Mouse (Mus musculus) lung, embryonic 16.5 days (tissue): Measurements from ENCODE around the gene Rex1bd. TPM values are rescaled to one million over a fixed set of nuclear protein-coding genes. Genes with fewer than 3 reads are reported as not detected.
A peak's percentile ranks its signal among the peaks of the same experiment; 100 is the strongest.

Experiments used
- ATAC-seq: fragments of 200-750 bp; cut with Nextera tagmentation; 2 replicates; pipeline ENCODE4 v1.8.0; 2017; ENCODE audit warnings: low read depth, mild to moderate bottlenecking, moderate library complexity
- H3K27ac ChIP-seq: fragments of 300-500 bp; sonication (generic); 2 replicates; pipeline ENCODE4 v1.5.1; 2014; ENCODE audit warnings: mild to moderate bottlenecking, control low read depth, low read length
- H3K27me3 ChIP-seq: fragments of 300-500 bp; sonication (generic); 2 replicates; pipeline ENCODE4 v1.6.1; 2014; ENCODE audit warnings: low read depth, low read length, mixed read lengths; ENCODE audit not compliant: control insufficient read depth, insufficient read depth
- H3K36me3 ChIP-seq: fragments of 300-500 bp; sonication (generic); 2 replicates; pipeline ENCODE4 v1.6.1; 2014; ENCODE audit warnings: low read length; ENCODE audit not compliant: control insufficient read depth, insufficient read depth
- H3K4me1 ChIP-seq: fragments of 300-500 bp; sonication (generic); replicated peaks from 2 replicates; pipeline ENCODE4 v1.6.1; 2014; ENCODE audit warnings: low read length, mixed read lengths; ENCODE audit not compliant: control insufficient read depth, insufficient read depth
- H3K4me2 ChIP-seq: fragments of 300-500 bp; sonication (generic); 2 replicates; pipeline ENCODE4 v1.6.1; 2014; ENCODE audit warnings: low read depth, low read length, control low read depth
- H3K4me3 ChIP-seq: fragments of 300-500 bp; sonication (generic); 2 replicates; pipeline ENCODE4 v1.5.1; 2014; ENCODE audit warnings: mild to moderate bottlenecking, low read length, control low read depth
- H3K9ac ChIP-seq: fragments of 300-500 bp; sonication (generic); 2 replicates; pipeline ENCODE4 v1.6.1; 2014; ENCODE audit warnings: low read length, control low read depth
- H3K9me3 ChIP-seq: fragments of 300-500 bp; sonication (generic); 2 replicates; pipeline ENCODE4 v1.6.1; 2016; ENCODE audit warnings: low read length; ENCODE audit not compliant: control insufficient read depth
- WGBS: fragments of 180-500 bp; shearing (Covaris S2); extraction: QIAGEN DNeasy Blood & Tissue Kit; methylation state at CpG from one replicate; pipeline ENCODE4 v1.1.7; 2014; 5-methylcytosine and 5-hydroxymethylcytosine counted together
- polyA plus RNA-seq: library from polyadenylated mRNA; unstranded; fragments of >200 nt; fragmentation: Nextera tagmentation; extraction: Ambion mirVana; gene quantifications from 2 replicates; pipeline ENCODE4 v1.2.1, GENCODE M21; 2015

Gene Rex1bd
- polyA plus RNA-seq, 1 experiment from 2014 or later: 125 TPM

- Histone ChIP-seq H3K27ac (no peak overlapping the region), H3K9me3 (no peaks in the 10 kb centered on the region), H3K4me3 (no peak overlapping the region), H3K4me1 (0 out of 2 replicates have a peak, but pooled peaks cover 2% of the 10 kb centered on the region), H3K27me3 (no peaks in the 10 kb centered on the region), H3K4me2 (no peak overlapping the region), H3K36me3 (peaks cover 42% of the 10 kb centered on the region), H3K9ac (no peak overlapping the region)
- ATAC-seq: no peak
- WGBS: 89% methylated on average over 12 of the region's 12 CpGs
These were observed 27.7 kb upstream of the Rex1bd start for GRCm38 (mm10) chr8:70534281-70534680.

- no peak overlapping the region for H3K9ac ChIP-seq
- H3K4me2 ChIP-seq: no peak overlapping the region
- no peak for ATAC-seq
- H3K4me3 ChIP-seq: no peak overlapping the region
- no peak overlapping the region for H3K27ac ChIP-seq
- H3K36me3 ChIP-seq: peaks cover 33% of the 10 kb centered on the region
- H3K27me3 ChIP-seq: no peaks in the 10 kb centered on the region
- peaks cover 13% of the 10 kb centered on the region for H3K4me1 ChIP-seq
- no peaks in the 10 kb centered on the region for H3K9me3 ChIP-seq
- WGBS: 94% methylated on average over 2 of the region's 2 CpGs
These were observed 23.8 kb upstream of the Rex1bd start for GRCm38 (mm10) chr8:70530314-70530713.

GRCm38 (mm10) chr8:70529741-70530161 lies 23.2 kb upstream of the Rex1bd start:
- WGBS: 92% methylated on average over 3 of the region's 3 CpGs
- Histone ChIP-seq H3K4me1 (peaks cover 13% of the 10 kb centered on the region), H3K4me2 (no peak overlapping the region), H3K9ac (no peak overlapping the region), H3K36me3 (peaks cover 30% of the 10 kb centered on the region), H3K4me3 (no peak overlapping the region), H3K27ac (no peak overlapping the region), H3K27me3 (no peaks in the 10 kb centered on the region), H3K9me3 (no peaks in the 10 kb centered on the region)
- ATAC-seq: no peak

DNA sequence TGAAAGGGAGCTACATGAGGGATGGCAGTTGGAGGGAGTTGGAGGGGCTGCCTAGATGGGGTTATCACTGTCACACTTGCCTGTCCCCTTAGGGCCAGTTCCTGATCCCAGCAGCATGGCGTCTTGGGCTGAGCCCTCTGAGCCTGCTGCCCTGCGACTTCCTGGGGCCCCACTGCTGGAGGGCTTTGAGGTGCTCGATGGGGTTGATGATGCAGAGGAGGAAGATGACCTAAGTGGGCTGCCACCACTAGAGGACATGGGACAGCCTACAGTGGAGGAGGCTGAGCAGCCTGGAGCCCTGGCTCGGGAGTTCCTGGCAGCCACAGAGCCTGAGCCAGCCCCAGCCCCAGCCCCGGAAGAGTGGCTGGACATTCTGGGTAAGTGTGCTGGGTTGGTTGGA lies 22.7 kb upstream of the Rex1bd start:
- H3K4me1 ChIP-seq: peaks cover 13% of the 10 kb centered on the region
- H3K27ac ChIP-seq: no peak overlapping the region
- H3K4me3 ChIP-seq: no peak overlapping the region
- H3K4me2 ChIP-seq: no peak overlapping the region
- no peak overlapping the region for H3K9ac ChIP-seq
- H3K9me3 ChIP-seq: no peaks in the 10 kb centered on the region
- no peak for ATAC-seq
- peaks cover 28% of the 10 kb centered on the region for H3K36me3 ChIP-seq
- no peaks in the 10 kb centered on the region for H3K27me3 ChIP-seq
- WGBS: 67% methylated on average over 5 of the region's 5 CpGs

DNA sequence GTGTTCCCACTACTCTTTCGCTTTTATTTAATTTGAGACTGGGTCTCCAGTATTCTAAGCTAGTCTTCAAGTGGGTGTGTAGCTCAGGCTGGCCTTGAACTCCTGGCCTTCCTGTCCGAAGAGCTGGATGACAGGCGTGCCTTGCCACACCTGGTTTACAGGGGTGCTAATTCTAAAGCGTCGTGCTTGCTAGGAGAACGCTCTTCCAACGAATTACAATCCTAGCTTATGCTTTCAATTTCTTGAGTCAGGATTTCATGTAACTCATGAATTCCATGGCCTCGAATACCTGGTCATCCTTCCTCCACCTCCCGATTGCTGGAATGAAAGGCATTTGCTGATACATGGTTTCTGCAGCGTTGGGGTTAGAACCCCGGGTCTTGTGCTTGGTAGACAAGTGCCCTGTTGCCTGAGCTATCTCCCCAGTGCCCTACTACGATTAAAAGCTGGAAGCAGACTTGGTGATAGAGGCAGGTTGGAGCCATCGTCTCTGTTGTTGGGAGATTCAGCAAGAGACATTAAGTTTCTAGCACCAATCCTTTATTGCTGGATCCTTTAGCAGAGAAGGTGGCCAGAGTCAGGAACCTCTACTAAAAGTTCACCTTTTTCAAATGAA lies 21.7 kb upstream of the Rex1bd start:
- peaks cover 13% of the 10 kb centered on the region for H3K4me1 ChIP-seq
- no peaks in the 10 kb centered on the region for H3K27me3 ChIP-seq
- peak overlapping the region; percentile 97 for H3K9ac ChIP-seq
- 21% methylated on average over 13 of the region's 13 CpGs for WGBS
- no peaks in the 10 kb centered on the region for H3K9me3 ChIP-seq
- H3K4me3 ChIP-seq: peak overlapping the region; percentile 93
- peak overlapping the region; percentile 89 for H3K4me2 ChIP-seq
- peak overlapping the region; percentile 74 for H3K27ac ChIP-seq
- peaks cover 26% of the 10 kb centered on the region for H3K36me3 ChIP-seq
- no peak for ATAC-seq

GRCm38 (mm10) chr8:70527512-70528181 lies 21.1 kb upstream of the Rex1bd start, which contains the start of the genes Fkbp8 and Kxd1:
Fkbp8 (plus strand) TSS chr8:70527724.
Kxd1 (minus strand) TSS chr8:70527956.
- Histone ChIP-seq H3K4me2 (peak within 1 kb of the TSS; percentile 89), H3K4me1 (peaks cover 13% of the 10 kb centered on the region)
- ATAC-seq: peak; percentile 93

DNA sequence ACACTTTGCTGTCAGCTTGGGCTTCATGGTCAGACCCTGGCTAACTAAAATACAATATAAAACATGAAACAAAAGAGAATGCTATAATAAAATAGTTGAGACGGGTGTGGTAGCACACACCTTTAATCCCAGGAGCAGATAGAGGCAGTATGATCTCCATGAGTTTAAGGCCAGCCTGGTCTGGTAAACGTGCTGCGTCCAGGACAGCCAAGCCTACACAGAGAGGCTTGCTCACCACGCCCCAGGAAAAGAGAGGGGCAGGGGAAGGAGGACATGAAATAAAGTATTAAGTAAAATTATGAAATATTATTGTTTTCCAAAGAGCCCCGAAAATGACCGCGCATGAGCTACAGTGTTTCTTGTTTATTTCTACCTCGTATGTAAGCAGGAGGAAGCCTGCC lies 20.6 kb upstream of the Rex1bd start:
- Histone ChIP-seq H3K4me3 (peak overlapping the region; percentile 93), H3K27ac (peak overlapping the region; percentile 69), H3K4me1 (peaks cover 16% of the 10 kb centered on the region), H3K36me3 (peaks cover 20% of the 10 kb centered on the region), H3K9ac (peak overlapping the region; percentile 97), H3K4me2 (peak overlapping the region; percentile 58), H3K9me3 (no peaks in the 10 kb centered on the region), H3K27me3 (no peaks in the 10 kb centered on the region)
- WGBS: 2% methylated on average over 8 of the region's 8 CpGs
- no peak for ATAC-seq

More at GRCm38 (mm10) chr8:70527512-70528181, 21.1 kb upstream of the Rex1bd start, which contains the start of the genes Fkbp8 and Kxd1:
- H3K9me3 ChIP-seq: no peaks in the 10 kb centered on the region
- H3K9ac ChIP-seq: peak within 1 kb of the TSS; percentile 97
- peak within 1 kb of the TSS; percentile 93 for H3K4me3 ChIP-seq
- WGBS: under 1% methylated on average over 54 of the region's 61 CpGs
- H3K27me3 ChIP-seq: no peaks in the 10 kb centered on the region
- peak within 1 kb of the TSS; percentile 74 for H3K27ac ChIP-seq
- peaks cover 24% of the 10 kb centered on the region for H3K36me3 ChIP-seq

DNA sequence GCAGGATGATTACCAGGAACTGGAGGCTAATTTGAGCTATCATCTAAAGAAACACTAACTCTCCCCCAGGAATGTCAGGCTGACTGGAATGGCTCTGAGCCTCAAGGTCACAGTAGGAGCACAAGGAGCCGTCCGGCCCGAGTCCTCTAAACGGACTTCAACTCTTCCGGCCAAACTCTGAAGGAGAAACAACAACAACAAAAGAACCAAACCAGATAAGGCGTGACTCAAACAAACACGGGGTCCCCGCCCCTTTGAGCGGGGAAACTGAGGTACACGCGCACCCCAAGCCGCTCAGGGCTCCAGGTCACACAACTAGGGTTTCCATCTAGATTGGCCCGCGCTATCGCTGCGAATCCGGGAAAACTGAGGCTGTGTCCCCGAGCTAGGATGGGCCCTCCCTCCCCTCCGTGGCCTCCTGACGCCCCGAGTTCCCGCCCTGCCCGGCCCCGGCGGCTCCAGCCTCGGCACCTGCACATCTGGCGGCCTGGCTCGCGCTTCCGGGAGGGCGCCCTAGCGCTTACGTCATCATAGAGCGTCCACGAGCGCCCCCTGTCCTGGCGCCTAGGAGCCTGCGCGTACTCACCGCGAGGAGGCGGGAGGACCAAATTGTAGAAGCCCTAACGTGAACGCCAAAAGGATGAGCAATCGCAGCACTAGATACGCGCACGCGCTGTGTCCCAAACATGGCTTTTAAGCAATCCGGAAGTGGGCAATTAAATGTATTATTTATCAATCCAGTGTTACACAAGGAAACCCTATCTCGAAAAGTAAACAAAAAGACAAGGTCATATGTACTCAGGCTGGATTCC lies 16.2 kb upstream of the Rex1bd start:
- Histone ChIP-seq H3K27me3 (no peaks in the 10 kb centered on the region), H3K4me1 (peaks cover 11% of the 10 kb centered on the region), H3K9ac (peak overlapping the region; percentile 71), H3K4me3 (peak overlapping the region; percentile 59), H3K36me3 (peaks cover 6% of the 10 kb centered on the region; the same call in 1 of the 2 replicates), H3K9me3 (no peaks in the 10 kb centered on the region), H3K27ac (peak overlapping the region; percentile 91), H3K4me2 (peak overlapping the region; percentile 72)
- peak; percentile 88 for ATAC-seq
- under 1% methylated on average over 46 of the region's 51 CpGs for WGBS

GRCm38 (mm10) chr8:70519606-70520005 lies 13.1 kb upstream of the Rex1bd start:
- peaks cover 6% of the 10 kb centered on the region for H3K4me1 ChIP-seq
- WGBS: 57% methylated on average over 2 of the region's 2 CpGs
- H3K27ac ChIP-seq: no peak overlapping the region
- peaks cover 13% of the 10 kb centered on the region for H3K36me3 ChIP-seq
- H3K4me3 ChIP-seq: no peak overlapping the region
- no peaks in the 10 kb centered on the region for H3K9me3 ChIP-seq
- no peak for ATAC-seq
- no peaks in the 10 kb centered on the region for H3K27me3 ChIP-seq
- no peak overlapping the region for H3K4me2 ChIP-seq
- H3K9ac ChIP-seq: no peak overlapping the region
